Mouse (Mus musculus) MEL-GATA-1-ER (cell line): ENCODE results near the gene Pcbp3.

Source experiments
- DNase-seq: peaks from one replicate; pipeline ENCODE4 v3.0.0-alpha.2; 2012; ENCODE audit warnings: low read depth; ENCODE audit errors: extremely low read depth

Pcbp3 gene

GRCm38 (mm10) chr10:76931122-76931521 lies 30.6 kb downstream of the Pcbp3 start:
- DNase-seq: no peak

DNA sequence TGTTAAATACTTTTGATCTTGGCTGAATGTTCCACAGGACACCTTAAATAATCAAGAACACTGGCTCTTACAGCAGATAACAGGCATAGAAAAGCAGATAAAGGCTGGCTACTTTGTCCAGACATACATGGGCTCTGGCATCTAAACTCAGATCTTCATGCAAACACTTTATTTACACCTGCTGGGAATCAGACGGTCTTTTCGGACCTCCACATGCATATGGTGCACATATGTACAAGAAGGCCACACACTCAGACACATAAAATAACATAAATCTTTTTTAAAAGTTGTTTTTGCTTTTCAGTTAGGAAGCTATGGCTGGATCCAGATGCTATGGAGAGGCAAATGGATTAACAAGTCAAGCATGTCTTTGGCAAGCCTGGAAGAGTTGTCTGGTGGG lies 37.2 kb downstream of the Pcbp3 start:
- no peak for DNase-seq

DNA sequence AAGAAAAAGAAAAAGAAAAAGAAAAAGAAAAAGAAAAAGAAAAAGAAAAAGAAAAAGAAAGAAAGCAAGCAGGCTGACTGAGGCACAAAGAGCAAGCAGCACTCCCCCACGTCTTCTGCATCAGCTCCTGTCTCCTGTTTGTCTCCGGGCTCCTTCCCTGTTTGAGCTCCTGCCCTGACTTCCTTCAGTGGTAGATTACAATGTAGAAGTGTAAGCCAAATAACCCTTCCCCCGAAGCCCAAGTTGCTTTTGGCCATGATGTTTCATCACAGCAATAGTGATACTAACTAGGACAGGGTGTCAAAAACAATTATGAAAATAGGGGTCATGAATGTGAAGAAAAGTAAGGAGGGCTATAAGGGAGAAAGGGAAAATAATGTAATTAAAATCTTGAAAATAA lies 43.6 kb downstream of the Pcbp3 start:
- no peak for DNase-seq

DNA sequence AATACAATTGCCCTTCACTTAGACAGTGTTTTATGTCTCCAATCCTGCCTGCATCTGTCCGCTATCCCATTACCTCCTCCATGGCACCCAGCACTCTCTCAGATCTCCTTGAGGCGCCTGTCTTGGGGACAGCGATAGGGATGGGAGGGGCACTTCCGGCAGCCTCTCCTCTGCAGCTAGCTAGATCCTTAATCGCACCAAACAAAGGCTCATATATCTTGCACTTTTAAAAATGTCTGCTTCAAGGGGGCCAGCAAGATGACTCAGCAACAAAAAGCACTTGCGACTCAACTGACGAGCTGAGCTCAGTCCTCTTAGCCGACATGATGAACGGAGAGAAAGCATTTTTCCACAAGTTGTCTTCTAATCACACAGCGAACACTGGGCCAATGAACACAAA lies 55.3 kb downstream of the Pcbp3 start:
- peak; percentile 93 for DNase-seq

DNA sequence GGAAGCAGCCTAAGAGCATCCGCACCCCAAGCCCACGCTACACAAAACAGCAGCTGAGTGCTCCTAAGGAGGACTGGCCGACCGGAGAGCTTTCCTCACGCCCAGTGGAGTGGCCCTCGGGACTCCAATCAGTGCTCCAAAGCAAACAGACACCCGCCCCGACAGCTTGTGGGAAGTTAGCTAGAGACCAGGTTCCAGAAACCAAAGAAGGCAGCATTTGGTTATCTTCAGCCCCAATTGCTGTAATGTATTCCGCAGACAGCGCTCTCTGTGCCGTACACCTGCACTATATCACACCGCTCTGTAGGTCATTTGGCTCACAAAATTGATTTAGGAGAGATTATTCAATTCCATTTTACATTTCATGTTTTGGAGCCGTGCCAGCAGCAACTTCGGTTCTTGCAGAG lies 55.7 kb downstream of the Pcbp3 start:
- DNase-seq: peak; percentile 55

GRCm38 (mm10) chr10:76903694-76904093 lies 58.0 kb downstream of the Pcbp3 start:
- DNase-seq: no peak

DNA sequence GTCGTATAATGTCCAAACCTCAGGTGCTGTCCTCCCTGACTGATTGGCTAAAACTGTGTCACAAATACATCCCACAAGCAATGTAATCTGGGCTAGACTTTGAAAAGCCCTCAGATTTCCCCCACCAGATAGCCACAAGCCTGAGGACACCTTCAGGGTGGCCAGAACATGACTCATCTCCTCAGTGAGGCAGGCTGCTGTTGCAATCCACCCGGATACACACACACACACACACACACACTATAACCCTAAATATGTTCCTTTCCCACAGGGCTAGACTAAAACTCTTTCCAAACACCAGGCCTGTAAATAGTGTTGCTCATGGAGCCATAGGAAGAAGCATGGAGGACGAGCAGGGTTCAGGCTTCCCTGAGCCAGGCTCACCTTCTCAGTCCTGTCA lies 58.6 kb downstream of the Pcbp3 start:
- DNase-seq: no peak

DNA sequence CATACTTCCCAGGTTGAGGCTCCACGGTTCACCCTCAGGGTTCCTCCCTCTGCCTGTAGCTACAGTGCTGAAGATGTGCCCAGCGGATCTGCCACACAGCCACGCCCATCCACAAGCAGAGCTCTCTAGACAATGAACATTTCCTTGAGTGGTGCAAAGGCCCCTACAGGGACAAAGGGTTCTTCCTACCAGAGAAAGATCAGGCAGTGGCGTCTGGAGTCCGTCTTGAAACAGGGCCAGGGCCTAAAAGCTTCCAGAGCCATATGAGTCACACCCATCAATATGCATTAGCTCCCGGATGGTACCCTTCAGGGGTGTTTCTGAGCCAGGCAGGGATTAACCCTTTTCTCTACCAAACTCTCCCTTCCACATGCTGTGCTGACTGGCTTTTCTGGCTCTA lies 59.1 kb downstream of the Pcbp3 start:
- no peak for DNase-seq

- no peak for DNase-seq
These were observed 63.3 kb downstream of the Pcbp3 start for GRCm38 (mm10) chr10:76898428-76898827.

DNA sequence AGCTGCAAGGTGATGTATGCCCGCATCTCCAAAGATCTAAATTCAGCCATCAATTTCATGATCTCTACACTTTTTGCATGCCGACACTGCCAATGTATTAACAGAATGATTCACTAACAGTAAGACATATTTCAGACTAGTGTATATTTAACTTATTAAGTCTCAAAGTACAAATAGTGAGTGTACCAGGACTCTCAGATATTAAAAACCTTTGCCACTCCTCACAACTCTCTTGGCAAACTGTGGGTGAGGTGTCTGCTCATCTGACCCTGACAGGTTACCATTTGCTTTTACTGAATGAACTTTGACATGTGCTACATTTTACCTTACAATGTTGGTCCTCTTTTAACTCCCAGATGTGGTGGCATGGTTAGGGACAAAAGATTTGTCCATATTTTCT lies 70.2 kb downstream of the Pcbp3 start:
- DNase-seq: no peak

DNA sequence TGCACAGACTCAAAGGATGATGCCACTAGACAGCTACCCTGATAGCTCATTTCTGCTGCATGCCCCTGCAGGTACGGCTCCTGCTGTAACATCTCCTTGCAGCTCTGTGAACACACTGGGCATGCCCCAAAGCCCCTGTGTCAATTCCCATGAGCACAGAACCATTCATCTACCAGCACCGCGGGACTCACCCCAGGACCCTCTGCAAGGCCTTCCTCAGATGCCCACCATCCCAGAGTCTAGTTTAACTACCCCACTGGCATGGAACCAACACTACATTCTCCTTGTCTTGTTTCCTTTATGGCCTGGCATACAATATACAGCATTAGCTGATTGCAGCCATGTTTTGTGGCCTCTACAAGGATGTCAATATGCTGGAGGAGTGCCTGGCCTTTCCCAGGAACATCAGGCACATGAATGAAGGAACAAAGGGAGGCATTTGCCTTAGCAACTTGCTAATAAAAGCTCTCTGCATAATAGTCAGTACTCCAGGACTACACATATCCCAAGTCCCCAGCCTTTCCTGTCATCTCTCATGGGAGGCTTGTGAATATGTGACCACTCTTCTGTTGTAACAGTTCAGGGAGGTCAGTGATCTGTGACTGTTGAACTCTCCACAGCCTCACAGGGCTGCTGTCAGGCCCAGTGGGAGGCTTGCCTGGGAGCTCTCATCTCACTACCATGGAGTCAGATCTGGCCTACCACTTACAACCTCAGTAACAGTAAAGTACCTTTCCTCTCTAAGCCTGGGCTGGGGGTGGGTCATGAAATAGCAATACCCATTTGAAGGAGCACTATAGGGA lies 78.0 kb downstream of the Pcbp3 start:
- no peak for DNase-seq

- no peak for DNase-seq
These were observed 78.8 kb downstream of the Pcbp3 start for GRCm38 (mm10) chr10:76882644-76883441.

DNA sequence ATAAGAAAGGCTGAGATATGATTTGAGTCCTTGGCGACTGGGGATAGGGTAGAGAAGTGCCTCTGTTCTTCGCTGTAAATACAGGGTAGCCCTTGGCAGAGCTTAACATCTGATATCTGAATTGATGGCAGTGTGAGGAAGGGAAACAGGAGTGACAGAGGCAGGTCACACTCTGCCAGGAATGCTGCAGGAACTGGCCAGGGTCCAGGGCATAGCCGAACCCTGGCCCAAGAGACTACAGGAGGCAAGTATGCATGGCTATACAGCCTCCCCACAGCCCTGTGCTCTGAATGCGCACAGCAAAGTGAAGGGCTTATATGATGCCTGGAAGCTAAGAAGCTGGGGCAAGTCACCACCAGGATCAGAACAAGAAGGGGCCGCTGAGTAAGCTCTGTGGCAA lies 79.8 kb downstream of the Pcbp3 start:
- no peak for DNase-seq

DNA sequence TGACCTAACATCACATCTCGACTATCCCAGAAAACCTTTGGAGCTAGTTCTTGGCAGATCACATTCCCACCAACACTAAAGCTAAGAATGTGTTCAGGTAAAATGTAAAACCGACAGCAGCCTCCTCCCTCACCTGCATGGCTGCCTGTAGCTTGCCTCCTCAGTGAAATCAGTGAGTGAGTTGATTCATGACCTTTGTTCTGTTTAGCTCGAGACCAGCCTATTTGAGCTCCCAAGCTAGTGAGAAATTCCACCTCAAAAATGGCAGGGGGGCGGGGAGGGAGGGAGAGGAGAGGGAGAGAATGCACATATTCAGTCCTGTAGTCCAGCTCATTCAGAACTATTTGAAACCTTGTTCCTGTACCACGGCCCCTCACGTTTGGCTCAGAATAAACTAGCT lies 86.4 kb downstream of the Pcbp3 start:
- DNase-seq: no peak

GRCm38 (mm10) chr10:76874879-76875278 lies 86.8 kb downstream of the Pcbp3 start:
- no peak for DNase-seq

DNA sequence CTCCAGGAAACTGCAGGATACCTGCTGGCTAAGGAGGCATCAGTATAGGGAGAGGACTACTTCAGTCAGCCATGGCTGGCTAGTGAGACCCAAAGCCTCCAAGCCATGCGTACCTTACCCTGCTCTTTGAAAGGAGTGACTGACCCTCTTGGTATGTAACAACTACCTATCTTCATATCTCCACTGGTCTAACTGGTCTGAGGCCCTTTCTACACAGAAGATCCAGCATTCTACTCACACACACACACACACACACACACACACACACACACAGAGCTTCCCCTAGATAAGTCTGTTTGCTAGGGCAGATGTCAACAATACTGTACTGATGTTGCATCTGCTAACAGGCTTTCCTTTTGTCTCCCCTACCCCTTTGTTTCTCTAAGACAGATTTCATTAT lies 87.3 kb downstream of the Pcbp3 start:
- DNase-seq: no peak

DNA sequence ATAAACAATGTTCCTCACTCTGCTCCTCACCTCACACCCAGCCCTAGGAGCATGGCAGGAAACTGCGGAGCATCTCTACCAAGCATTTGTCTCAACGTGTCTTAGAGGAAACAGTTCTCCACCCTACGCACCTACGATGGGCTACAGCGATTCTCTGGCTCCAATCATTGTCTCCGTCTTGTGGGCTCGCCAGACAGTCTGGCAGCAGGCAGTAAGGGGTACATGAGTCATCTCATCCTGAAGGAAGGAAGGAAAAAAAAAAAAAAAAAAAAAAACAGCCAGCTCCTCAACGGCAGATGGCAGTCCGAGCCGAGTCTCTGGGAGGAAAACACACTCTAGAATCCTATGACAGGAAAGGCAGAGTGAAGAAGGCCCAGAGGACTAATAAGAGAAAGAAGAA lies 87.7 kb downstream of the Pcbp3 start:
- no peak for DNase-seq

DNA sequence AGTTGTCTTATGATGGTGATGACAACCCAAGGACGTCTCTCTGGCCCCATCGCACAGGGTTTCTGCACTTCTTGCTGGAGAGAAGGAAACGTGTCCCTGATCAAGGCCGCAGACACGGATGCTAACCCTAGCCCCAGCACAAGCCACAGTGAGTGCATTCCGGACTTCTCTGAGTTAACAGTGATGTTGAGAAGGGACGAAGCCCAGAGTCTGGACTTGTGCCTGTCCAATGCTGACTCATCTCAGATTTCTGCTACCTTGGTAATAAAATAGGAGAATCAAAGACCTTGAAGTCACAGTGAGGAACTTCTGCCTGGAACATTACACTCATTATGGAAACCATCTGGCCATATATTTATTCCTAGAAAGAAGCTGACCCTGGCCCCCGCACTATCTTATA lies 89.0 kb downstream of the Pcbp3 start:
- DNase-seq: no peak

- no peak for DNase-seq
These were observed 95.8 kb downstream of the Pcbp3 start for GRCm38 (mm10) chr10:76865936-76866335.

DNA sequence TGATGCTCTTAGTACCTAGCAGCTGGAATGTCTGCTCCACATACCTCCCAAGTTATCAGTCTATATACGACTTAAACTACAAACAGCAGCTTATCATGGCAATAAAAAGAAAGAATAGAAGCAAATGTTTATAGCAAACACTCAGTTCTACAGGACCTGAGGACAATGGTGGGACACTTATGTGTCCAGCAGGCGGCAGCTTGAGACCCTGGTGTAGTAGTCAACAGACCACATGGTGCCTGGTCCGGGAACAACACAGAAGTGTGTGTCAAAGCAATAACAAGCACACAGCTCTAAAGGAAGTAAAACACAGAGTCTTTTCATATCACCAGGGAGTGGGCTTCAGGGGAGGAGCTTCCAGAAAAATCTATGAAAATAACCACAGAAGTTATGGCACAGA lies 100.7 kb downstream of the Pcbp3 start:
- no peak for DNase-seq

GRCm38 (mm10) chr10:76859355-76860127 lies 102.1 kb downstream of the Pcbp3 start:
- no peak for DNase-seq

DNA sequence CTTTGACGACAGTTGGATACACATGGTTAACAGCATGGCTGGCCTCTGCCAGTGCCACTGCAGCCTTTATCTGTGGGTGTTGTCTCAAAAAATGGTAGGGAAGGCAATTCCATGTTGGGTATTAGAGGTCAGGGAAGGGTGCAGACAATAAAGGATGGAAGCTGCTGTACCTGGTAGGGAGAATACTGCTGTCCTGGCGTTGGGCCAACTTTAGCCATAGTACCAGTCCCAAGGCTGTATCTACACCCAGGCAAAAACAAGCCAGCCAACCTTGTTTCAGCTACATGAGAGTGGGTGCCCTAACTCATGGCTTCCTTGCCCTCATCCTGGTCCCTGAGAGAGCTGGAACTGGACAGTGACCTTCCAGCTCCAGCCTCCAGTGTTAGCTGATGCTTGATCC lies 103.8 kb downstream of the Pcbp3 start:
- no peak for DNase-seq
